Mouse (Mus musculus): ENCODE results near the gene Tnr.

The Tnr gene

GRCm38 (mm10) chr1:159523578-159523977 lies at the start of gene Tnr:
Gene Tnr, plus strand, starts transcription at chr1:159523769.
- DNase-seq (ENCODE audit: low spot score) = peak; percentile 46

GRCm38 (mm10) chr1:159489853-159490435 lies 33.6 kb upstream of the Tnr start:
- DNase-seq (ENCODE audit: low spot score) = no peak

- no peak for DNase-seq (ENCODE audit: low spot score)
Observed at GRCm38 (mm10) chr1:159492536-159492935, 31.0 kb upstream of the Tnr start.

GRCm38 (mm10) chr1:159493720-159494499 lies 29.7 kb upstream of the Tnr start:
- no peak for DNase-seq (ENCODE audit: low spot score)

- no peak for DNase-seq (ENCODE audit: low spot score)
Observed at GRCm38 (mm10) chr1:159498236-159498635, 25.3 kb upstream of the Tnr start.

GRCm38 (mm10) chr1:159499806-159500460 lies 23.6 kb upstream of the Tnr start:
- no peak for DNase-seq (ENCODE audit: low spot score)

GRCm38 (mm10) chr1:159501911-159502310 lies 21.7 kb upstream of the Tnr start:
- no peak for DNase-seq (ENCODE audit: low spot score)

- no peak for DNase-seq (ENCODE audit: low spot score)
Observed at GRCm38 (mm10) chr1:159510667-159511066, 12.9 kb upstream of the Tnr start.

GRCm38 (mm10) chr1:159517647-159518046 lies 5.9 kb upstream of the Tnr start:
- DNase-seq (ENCODE audit: low spot score) = no peak

GRCm38 (mm10) chr1:159519206-159519605 lies 4.4 kb upstream of the Tnr start:
- DNase-seq (ENCODE audit: low spot score) = no peak

- no peak for DNase-seq (ENCODE audit: low spot score)
Observed at GRCm38 (mm10) chr1:159523069-159523468, 500 bp upstream of the Tnr start.

- DNase-seq (ENCODE audit: low spot score) = no peak
Observed at GRCm38 (mm10) chr1:159524051-159524549, 531 bp downstream of the Tnr start.

GRCm38 (mm10) chr1:159532841-159533569 lies 9.4 kb downstream of the Tnr start:
- DNase-seq (ENCODE audit: low spot score) = no peak

- no peak for DNase-seq (ENCODE audit: low spot score)
Observed at GRCm38 (mm10) chr1:159535582-159535981, 12.0 kb downstream of the Tnr start.

- DNase-seq (ENCODE audit: low spot score) = no peak
Observed at GRCm38 (mm10) chr1:159537541-159537940, 14.0 kb downstream of the Tnr start.

- no peak for DNase-seq (ENCODE audit: low spot score)
Observed at GRCm38 (mm10) chr1:159538076-159538475, 14.5 kb downstream of the Tnr start.

GRCm38 (mm10) chr1:159545470-159546145 lies 22.0 kb downstream of the Tnr start:
- DNase-seq (ENCODE audit: low spot score) = no peak

GRCm38 (mm10) chr1:159551036-159551435 lies 27.5 kb downstream of the Tnr start:
- no peak for DNase-seq (ENCODE audit: low spot score)

- no peak for DNase-seq (ENCODE audit: low spot score)
Observed at GRCm38 (mm10) chr1:159551591-159552442, 28.2 kb downstream of the Tnr start.

GRCm38 (mm10) chr1:159561616-159562015 lies 38.0 kb downstream of the Tnr start:
- no peak for DNase-seq (ENCODE audit: low spot score)

- no peak for DNase-seq (ENCODE audit: low spot score)
Observed at GRCm38 (mm10) chr1:159565129-159565528, 41.6 kb downstream of the Tnr start.

All from MN1 (cell line).